Mouse (Mus musculus) neural tube, embryonic 15.5 days (tissue): Measurements from ENCODE around the gene Cldn22. TPM values are rescaled to one million over a fixed set of nuclear protein-coding genes. Genes with fewer than 3 reads are reported as not detected.
A peak's percentile ranks its signal among the peaks of the same experiment; 100 is the strongest.

ENCODE experiments used
- ATAC-seq: fragments of 200-750 bp; cut with Nextera tagmentation; 2 replicates; pipeline ENCODE4 v1.8.0; 2017; ENCODE audit warnings: mild to moderate bottlenecking, moderate TSS enrichment, moderate library complexity; ENCODE audit not compliant: low FRiP score
- H3K27ac ChIP-seq: fragments of 300-500 bp; sonication (generic); replicated peaks from 2 replicates; pipeline ENCODE4 v1.5.1; 2015; ENCODE audit warnings: mild to moderate bottlenecking, inconsistent platforms
- H3K27me3 ChIP-seq: fragments of 300-500 bp; sonication (generic); replicated peaks from 2 replicates; pipeline ENCODE4 v1.6.1; 2015; ENCODE audit warnings: inconsistent platforms
- H3K36me3 ChIP-seq: fragments of 300-500 bp; sonication (generic); 2 replicates; pipeline ENCODE4 v1.6.1; 2015; ENCODE audit warnings: inconsistent platforms
- H3K4me1 ChIP-seq: fragments of 300-500 bp; sonication (generic); 2 replicates; pipeline ENCODE4 v1.6.1; 2015; ENCODE audit warnings: inconsistent platforms
- H3K4me2 ChIP-seq: fragments of 300-500 bp; sonication (generic); 2 replicates; pipeline ENCODE4 v1.6.1; 2015; ENCODE audit warnings: inconsistent platforms, mild to moderate bottlenecking, moderate library complexity
- H3K4me3 ChIP-seq: fragments of 300-500 bp; sonication (generic); replicated peaks from 2 replicates; pipeline ENCODE4 v1.5.1; 2015; ENCODE audit warnings: mild to moderate bottlenecking, inconsistent platforms
- H3K9ac ChIP-seq: fragments of 300-500 bp; sonication (generic); replicated peaks from 2 replicates; pipeline ENCODE4 v1.6.1; 2015; ENCODE audit warnings: mild to moderate bottlenecking, inconsistent platforms
- H3K9me3 ChIP-seq: fragments of 300-500 bp; sonication (generic); replicated peaks from 2 replicates; pipeline ENCODE4 v1.6.1; 2016; ENCODE audit warnings: inconsistent platforms
- WGBS: fragments of 180-500 bp; shearing (Covaris S2); methylation state at CpG from one replicate; pipeline ENCODE4 v1.1.7; 2015; ENCODE audit warnings: mixed read lengths; 5-methylcytosine and 5-hydroxymethylcytosine counted together
- polyA plus RNA-seq: library from polyadenylated mRNA; unstranded; fragments of >200 nt; fragmentation: Nextera tagmentation; extraction: Ambion mirVana; gene quantifications from 2 replicates; pipeline ENCODE4 v1.2.1, GENCODE M21; 2015

Gene Cldn22
- not detected in 2 replicates for polyA plus RNA-seq

DNA sequence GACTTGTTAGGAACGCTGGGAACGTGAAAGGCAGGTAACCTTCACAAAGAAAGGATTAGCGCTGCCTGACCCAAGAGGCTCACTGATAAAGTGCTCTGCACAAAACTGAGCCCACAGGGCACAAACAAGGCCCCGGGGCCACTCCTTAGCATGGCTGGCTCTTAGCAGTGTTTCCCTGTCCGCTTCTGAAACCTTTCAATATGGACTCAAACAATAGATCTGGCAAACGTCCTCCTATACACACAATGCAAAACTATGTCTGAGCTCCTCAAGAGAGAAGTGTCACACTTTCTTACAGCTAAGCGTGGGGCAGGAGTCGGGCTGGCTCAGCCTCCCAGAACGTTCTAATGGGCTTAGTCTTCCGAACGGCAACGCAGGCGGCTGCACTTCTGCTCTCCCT is at the start of gene Cldn22:
Cldn22 (plus strand) TSS at position 301 of the 400 bp plus-strand sequence.
- H3K27me3 ChIP-seq = no peaks in the 10 kb centered on the region
- WGBS = 71% methylated on average over 13 of the region's 13 CpGs
- no peak for ATAC-seq

DNA sequence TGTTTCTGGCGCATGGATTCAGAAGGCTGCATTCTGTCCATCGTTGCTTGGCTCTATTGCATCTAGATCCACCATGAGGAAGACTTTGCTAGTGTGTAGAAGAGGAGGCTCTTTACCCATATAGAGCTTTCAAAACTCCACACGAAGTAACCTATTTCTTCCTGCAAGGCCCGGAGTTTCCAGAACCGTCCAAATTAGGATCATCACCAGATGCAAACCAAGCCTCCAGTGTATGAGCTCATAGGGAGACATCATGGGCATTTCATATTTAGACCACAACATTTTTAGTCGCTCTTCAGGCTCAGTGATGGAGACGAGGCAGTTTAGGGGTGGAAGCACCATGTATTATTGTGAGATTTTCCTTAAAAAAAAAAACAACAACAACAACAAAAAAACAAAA is 46.9 kb upstream of the Cldn22 start:
- H3K9ac ChIP-seq = no peak overlapping the region
- no peaks in the 10 kb centered on the region for H3K9me3 ChIP-seq
- no peaks in the 10 kb centered on the region for H3K36me3 ChIP-seq
- 93% methylated on average over 7 of the region's 7 CpGs for WGBS
- ATAC-seq = no peak
- no peak overlapping the region for H3K4me2 ChIP-seq
- no peaks in the 10 kb centered on the region for H3K4me1 ChIP-seq
- no peaks in the 10 kb centered on the region for H3K27me3 ChIP-seq
- H3K27ac ChIP-seq = no peak overlapping the region
- H3K4me3 ChIP-seq = no peak overlapping the region

More for the DNA sequence above, at the start of gene Cldn22:
- H3K9me3 ChIP-seq = no peaks in the 10 kb centered on the region
- no peak within 1 kb of the TSS for H3K4me3 ChIP-seq
- no peak within 1 kb of the TSS for H3K27ac ChIP-seq
- H3K4me1 ChIP-seq = 0 out of 2 replicates have a peak, but pooled peaks cover 5% of the 10 kb centered on the region
- no peak within 1 kb of the TSS for H3K4me2 ChIP-seq
- H3K36me3 ChIP-seq = no peaks in the 10 kb centered on the region
- no peak within 1 kb of the TSS for H3K9ac ChIP-seq

- H3K36me3 ChIP-seq = no peaks in the 10 kb centered on the region
- H3K9me3 ChIP-seq = no peaks in the 10 kb centered on the region
- no peak overlapping the region for H3K4me2 ChIP-seq
- WGBS = 88% methylated on average over 6 of the region's 6 CpGs
- H3K9ac ChIP-seq = no peak overlapping the region
- H3K27me3 ChIP-seq = no peaks in the 10 kb centered on the region
- H3K27ac ChIP-seq = no peak overlapping the region
- no peaks in the 10 kb centered on the region for H3K4me1 ChIP-seq
- no peak for ATAC-seq
- H3K4me3 ChIP-seq = no peak overlapping the region
Observed at GRCm38 (mm10) chr8:47779589-47779988, 44.7 kb upstream of the Cldn22 start.

GRCm38 (mm10) chr8:47781881-47782280 is 42.4 kb upstream of the Cldn22 start:
- Histone ChIP-seq H3K36me3 (no peaks in the 10 kb centered on the region), H3K4me1 (no peaks in the 10 kb centered on the region), H3K9ac (no peak overlapping the region), H3K27ac (no peak overlapping the region), H3K4me2 (no peak overlapping the region), H3K4me3 (no peak overlapping the region), H3K27me3 (no peaks in the 10 kb centered on the region), H3K9me3 (no peaks in the 10 kb centered on the region)
- no peak for ATAC-seq
- WGBS = 84% methylated on average over 4 of the region's 4 CpGs

DNA sequence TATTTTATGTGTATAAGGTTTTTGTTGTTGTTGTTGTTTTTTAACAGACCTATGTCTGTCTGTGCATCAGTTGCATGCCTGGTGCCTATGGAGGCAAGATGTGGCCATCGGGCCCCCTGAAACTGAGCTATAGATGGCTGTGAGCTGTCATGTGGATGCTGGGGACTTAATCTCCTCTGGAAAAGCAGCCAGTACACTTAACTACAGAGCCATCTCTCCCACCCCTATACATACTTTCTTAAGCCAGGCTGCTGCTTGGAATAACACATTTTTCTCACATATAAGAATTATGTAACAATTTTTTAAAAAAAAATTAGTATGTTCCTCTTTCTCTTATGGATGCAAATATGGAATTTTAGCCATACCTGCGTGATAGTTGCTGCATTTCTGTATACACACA is 40.7 kb upstream of the Cldn22 start:
- Histone ChIP-seq H3K4me3 (no peak overlapping the region), H3K27ac (no peak overlapping the region), H3K9me3 (no peaks in the 10 kb centered on the region), H3K4me1 (peaks cover 6% of the 10 kb centered on the region; the same call in 1 of the 2 replicates), H3K27me3 (no peaks in the 10 kb centered on the region), H3K4me2 (no peak overlapping the region), H3K9ac (no peak overlapping the region), H3K36me3 (no peaks in the 10 kb centered on the region)
- 98% methylated on average over 2 of the region's 2 CpGs for WGBS
- no peak for ATAC-seq

- H3K9me3 ChIP-seq = no peaks in the 10 kb centered on the region
- no peaks in the 10 kb centered on the region for H3K36me3 ChIP-seq
- no peak overlapping the region for H3K4me2 ChIP-seq
- WGBS = 92% methylated on average over 6 of the region's 6 CpGs
- peaks cover 6% of the 10 kb centered on the region; the same call in 1 of the 2 replicates for H3K4me1 ChIP-seq
- H3K9ac ChIP-seq = no peak overlapping the region
- no peak overlapping the region for H3K27ac ChIP-seq
- H3K4me3 ChIP-seq = no peak overlapping the region
- H3K27me3 ChIP-seq = no peaks in the 10 kb centered on the region
- ATAC-seq = no peak
Observed at GRCm38 (mm10) chr8:47783944-47784343, 40.3 kb upstream of the Cldn22 start.

DNA sequence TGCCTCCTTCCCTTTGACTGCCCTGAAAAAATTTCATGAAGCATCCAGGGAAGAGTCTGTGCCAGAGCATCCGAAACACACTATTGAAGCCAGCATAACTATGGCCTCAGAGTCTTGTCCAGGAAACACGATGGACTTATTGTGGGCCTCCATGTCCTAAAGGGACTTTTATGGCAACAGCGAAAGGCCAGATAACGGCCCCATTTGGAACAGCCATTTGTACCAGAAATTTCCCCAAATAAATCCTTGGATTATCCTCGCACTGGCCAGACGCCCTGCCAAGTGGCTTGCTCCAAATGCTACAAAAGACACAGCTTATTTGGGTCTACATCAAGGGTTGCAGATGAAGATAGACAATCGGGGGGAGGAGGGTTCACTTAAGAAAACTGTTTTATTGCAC is 39.8 kb upstream of the Cldn22 start:
- H3K4me3 ChIP-seq = no peak overlapping the region
- no peaks in the 10 kb centered on the region for H3K27me3 ChIP-seq
- no peaks in the 10 kb centered on the region for H3K9me3 ChIP-seq
- 67% methylated on average over 7 of the region's 7 CpGs for WGBS
- no peaks in the 10 kb centered on the region for H3K36me3 ChIP-seq
- no peak overlapping the region for H3K9ac ChIP-seq
- no peak for ATAC-seq
- peaks cover 6% of the 10 kb centered on the region; the same call in 1 of the 2 replicates for H3K4me1 ChIP-seq
- H3K27ac ChIP-seq = no peak overlapping the region
- no peak overlapping the region for H3K4me2 ChIP-seq

DNA sequence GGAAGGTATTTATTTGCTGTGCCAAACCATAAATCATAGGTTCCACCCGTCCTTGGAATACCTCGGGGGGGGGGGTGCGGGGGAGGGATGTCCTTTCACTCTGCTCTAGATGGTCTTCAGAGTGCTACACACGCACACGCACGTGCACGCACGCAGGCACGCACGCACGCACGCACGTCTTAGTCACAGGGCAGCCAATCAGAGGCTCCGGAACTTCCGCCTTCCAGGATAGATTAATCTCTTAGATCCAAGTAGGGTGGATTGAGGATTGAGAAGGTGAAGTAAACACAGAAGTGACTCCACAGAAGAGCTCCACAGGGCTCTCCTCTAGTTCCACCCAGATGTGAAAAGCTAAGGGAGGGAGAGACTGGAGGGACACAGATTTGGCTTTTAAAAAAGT is 38.0 kb upstream of the Cldn22 start:
- no peak overlapping the region for H3K4me3 ChIP-seq
- no peak overlapping the region for H3K27ac ChIP-seq
- H3K27me3 ChIP-seq = no peaks in the 10 kb centered on the region
- no peak overlapping the region for H3K4me2 ChIP-seq
- no peak overlapping the region for H3K9ac ChIP-seq
- H3K4me1 ChIP-seq = peaks cover 6% of the 10 kb centered on the region; the same call in 1 of the 2 replicates
- H3K9me3 ChIP-seq = no peaks in the 10 kb centered on the region
- ATAC-seq = no peak
- 94% methylated on average over 15 of the region's 15 CpGs for WGBS
- no peaks in the 10 kb centered on the region for H3K36me3 ChIP-seq

GRCm38 (mm10) chr8:47787705-47788104 is 36.6 kb upstream of the Cldn22 start:
- 36% methylated on average over 10 of the region's 10 CpGs for WGBS
- Histone ChIP-seq H3K9me3 (no peaks in the 10 kb centered on the region), H3K4me2 (peak overlapping the region; percentile 23)

DNA sequence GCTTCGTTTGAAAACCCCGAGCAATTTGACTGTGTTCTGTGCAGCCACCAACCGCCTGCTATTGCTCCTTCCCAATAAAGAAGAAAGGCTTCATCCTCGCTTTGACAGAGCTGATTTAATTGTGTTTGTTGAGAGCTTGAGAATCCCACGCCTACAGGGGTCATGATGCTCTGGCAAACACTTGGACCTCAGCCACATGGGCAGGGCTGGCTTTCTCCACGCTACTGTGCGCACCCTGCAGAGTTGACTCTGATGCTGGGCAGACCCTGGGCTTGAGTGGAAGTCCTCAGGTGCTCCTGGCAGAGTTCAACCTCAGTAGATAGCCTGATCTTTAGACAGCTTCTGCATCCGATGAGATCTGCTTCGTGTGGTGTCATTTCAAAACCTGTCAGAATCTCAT is 32.3 kb upstream of the Cldn22 start:
- H3K4me2 ChIP-seq = no peak overlapping the region
- no peak overlapping the region for H3K9ac ChIP-seq
- 70% methylated on average over 9 of the region's 9 CpGs for WGBS
- H3K36me3 ChIP-seq = no peaks in the 10 kb centered on the region
- H3K4me3 ChIP-seq = no peak overlapping the region
- 0 out of 2 replicates have a peak, but pooled peaks cover 3% of the 10 kb centered on the region for H3K9me3 ChIP-seq
- no peak overlapping the region for H3K27ac ChIP-seq
- no peak for ATAC-seq
- H3K4me1 ChIP-seq = peaks cover 6% of the 10 kb centered on the region; the same call in 1 of the 2 replicates
- H3K27me3 ChIP-seq = no peaks in the 10 kb centered on the region

More at GRCm38 (mm10) chr8:47787705-47788104, 36.6 kb upstream of the Cldn22 start:
- no peak overlapping the region for H3K27ac ChIP-seq
- no peaks in the 10 kb centered on the region for H3K27me3 ChIP-seq
- no peak for ATAC-seq
- no peaks in the 10 kb centered on the region for H3K36me3 ChIP-seq
- H3K9ac ChIP-seq = no peak overlapping the region
- H3K4me1 ChIP-seq = peaks cover 6% of the 10 kb centered on the region; the same call in 1 of the 2 replicates
- no peak overlapping the region for H3K4me3 ChIP-seq

DNA sequence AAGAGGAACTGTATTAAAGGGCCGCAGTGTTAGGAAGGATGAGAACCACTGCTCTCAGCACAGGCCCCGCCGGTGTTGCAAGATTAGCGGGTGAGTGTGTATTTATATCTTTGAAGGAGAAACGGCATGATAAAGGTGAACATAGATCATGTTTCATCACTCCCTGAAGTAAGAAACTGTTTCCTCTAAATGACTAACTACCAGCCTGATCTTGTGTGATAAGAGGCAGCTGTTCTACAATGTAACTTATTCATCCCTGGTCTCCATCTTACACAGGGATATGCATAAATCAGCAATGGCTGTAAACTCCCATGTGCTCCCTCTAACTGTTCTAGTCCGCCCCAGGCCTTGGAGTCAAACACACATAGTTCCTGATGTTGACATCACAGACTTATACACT is 24.8 kb upstream of the Cldn22 start:
- Histone ChIP-seq H3K4me1 (no peaks in the 10 kb centered on the region), H3K27ac (no peak overlapping the region), H3K4me2 (no peak overlapping the region), H3K4me3 (no peak overlapping the region), H3K36me3 (no peaks in the 10 kb centered on the region), H3K9me3 (0 out of 2 replicates have a peak, but pooled peaks cover 3% of the 10 kb centered on the region), H3K9ac (no peak overlapping the region), H3K27me3 (no peaks in the 10 kb centered on the region)
- no peak for ATAC-seq
- WGBS = 88% methylated on average over 6 of the region's 6 CpGs

DNA sequence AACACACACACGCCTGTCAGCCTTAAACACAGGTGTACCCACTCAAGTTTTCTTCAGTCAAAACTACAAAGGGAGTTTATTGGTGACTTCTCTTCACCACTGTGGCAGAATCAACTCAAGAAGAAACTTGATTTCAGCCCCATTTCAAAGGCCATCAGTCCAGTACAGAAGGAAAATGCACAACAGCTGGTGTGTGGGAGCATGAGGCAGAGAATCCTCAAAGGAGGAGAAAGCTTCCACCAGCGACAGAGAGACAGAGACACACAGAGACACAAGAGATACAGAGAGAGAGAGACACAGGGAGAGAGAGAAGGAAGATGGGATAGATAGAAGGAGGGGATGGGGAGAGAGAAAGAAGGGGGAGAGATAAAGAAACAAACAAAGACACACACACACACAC is 21.9 kb upstream of the Cldn22 start:
- 96% methylated on average over 2 of the region's 2 CpGs for WGBS
- H3K4me2 ChIP-seq = no peak overlapping the region
- H3K9ac ChIP-seq = no peak overlapping the region
- no peak overlapping the region for H3K27ac ChIP-seq
- peaks cover 5% of the 10 kb centered on the region for H3K4me1 ChIP-seq
- no peak for ATAC-seq
- no peaks in the 10 kb centered on the region for H3K36me3 ChIP-seq
- no peaks in the 10 kb centered on the region for H3K9me3 ChIP-seq
- no peaks in the 10 kb centered on the region for H3K27me3 ChIP-seq
- no peak overlapping the region for H3K4me3 ChIP-seq
